Mouse (Mus musculus) thymus, postnatal 0 days (tissue): ENCODE results near the gene Apbb1ip. TPM values are rescaled to one million over a fixed set of nuclear protein-coding genes. Genes with fewer than 3 reads are reported as not detected.

Experiments used
- polyA plus RNA-seq: library from polyadenylated mRNA; unstranded; fragments of >200 nt; fragmentation: Nextera tagmentation; extraction: Ambion mirVana; gene quantifications from 2 replicates; pipeline ENCODE4 v1.2.1, GENCODE M21; 2015

Apbb1ip gene
- polyA plus RNA-seq, 1 experiment from 2014 or later = 63.0 TPM

Other genes starting within 250 kb of the Apbb1ip start
- gene Gad2, start 151.9 kb upstream of the Apbb1ip start, polyA plus RNA-seq = not detected in 2 replicates
- 18.0 and 19.7 TPM in 2 replicates for gene Pdss1, start 121.4 kb downstream of the Apbb1ip start, polyA plus RNA-seq